Mouse (Mus musculus) E14TG2a.4 (cell line): ENCODE measurements at regions not wholly inside any gene's neighbourhood (a gene's known extent, or its start where the extent isn't known, plus 50 kb on each side); places are given as distances from the start of the nearest gene placed in this dataset.

ENCODE experiments used
- H3K27me3 ChIP-seq: 2 replicates; pipeline ENCODE4 v1.6.1; 2014; ENCODE audit warnings: low read length, control low read depth; ENCODE audit not compliant: insufficient read depth
- H3K36me3 ChIP-seq: 2 replicates; pipeline ENCODE4 v1.6.1; 2014; ENCODE audit warnings: low read length, control low read depth; ENCODE audit not compliant: insufficient read depth
- H3K4me1 ChIP-seq: replicated peaks from 2 replicates; pipeline ENCODE4 v1.6.1; 2014; ENCODE audit warnings: low read depth, low read length, control low read depth
- H3K4me3 ChIP-seq: replicated peaks from 2 replicates; pipeline ENCODE4 v1.5.1; 2014; ENCODE audit warnings: mild to moderate bottlenecking, low read length
- H3K9me3 ChIP-seq: 2 replicates; pipeline ENCODE4 v1.6.1; 2014; ENCODE audit warnings: low read length, control low read depth
- CTCF ChIP-seq: conservative IDR thresholded peaks from 2 replicates; pipeline ENCODE4 v1.5.1; 2014; ENCODE audit warnings: low read length
- NANOG ChIP-seq: IDR thresholded peaks from 2 replicates; pipeline ENCODE4 v1.6.1; 2014; ENCODE audit warnings: borderline replicate concordance, low read length, mixed read lengths
- POU5F1 ChIP-seq: IDR thresholded peaks from 2 replicates; pipeline ENCODE4 v1.6.1; 2014; ENCODE audit warnings: low read length, borderline replicate concordance

GRCm38 (mm10) chr3:38793221-38793620 is 93.5 kb upstream of the Fat4 start:
- TF ChIP-seq NANOG: no peak
- TF ChIP-seq POU5F1: no peak
- TF ChIP-seq CTCF: no peak
- Histone ChIP-seq H3K4me3 (no peak overlapping the region), H3K9me3 (peaks cover 5% of the 10 kb centered on the region; the same call in 1 of the 2 replicates), H3K36me3 (no peaks in the 10 kb centered on the region), H3K4me1 (no peaks in the 10 kb centered on the region), H3K27me3 (no peaks in the 10 kb centered on the region)

GRCm38 (mm10) chr3:38788751-38789150 is 98.0 kb upstream of the Fat4 start:
- H3K36me3 ChIP-seq: no peaks in the 10 kb centered on the region
- no peak for TF ChIP-seq NANOG
- no peak for TF ChIP-seq POU5F1
- TF ChIP-seq CTCF: no peak
- H3K9me3 ChIP-seq: peaks cover 6% of the 10 kb centered on the region; the same call in 1 of the 2 replicates
- no peaks in the 10 kb centered on the region for H3K27me3 ChIP-seq
- H3K4me3 ChIP-seq: no peak overlapping the region
- H3K4me1 ChIP-seq: no peaks in the 10 kb centered on the region

- H3K4me3 ChIP-seq: no peak overlapping the region
- H3K27me3 ChIP-seq: no peaks in the 10 kb centered on the region
- H3K36me3 ChIP-seq: no peaks in the 10 kb centered on the region
- H3K4me1 ChIP-seq: no peaks in the 10 kb centered on the region
- H3K9me3 ChIP-seq: peaks cover 4% of the 10 kb centered on the region; the same call in 1 of the 2 replicates
- TF ChIP-seq POU5F1 (no peak), NANOG (no peak), CTCF (no peak)
These were observed 103.0 kb upstream of the Fat4 start for GRCm38 (mm10) chr3:38783711-38784110.

- no peaks in the 10 kb centered on the region for H3K9me3 ChIP-seq
- TF ChIP-seq CTCF: no peak
- H3K27me3 ChIP-seq: no peaks in the 10 kb centered on the region
- no peaks in the 10 kb centered on the region for H3K36me3 ChIP-seq
- H3K4me1 ChIP-seq: no peaks in the 10 kb centered on the region
- H3K4me3 ChIP-seq: no peak overlapping the region
These were observed 103.7 kb upstream of the Fat4 start for GRCm38 (mm10) chr3:38783051-38783450.

- Histone ChIP-seq H3K27me3 (no peaks in the 10 kb centered on the region), H3K9me3 (no peaks in the 10 kb centered on the region), H3K36me3 (no peaks in the 10 kb centered on the region), H3K4me1 (0 out of 2 replicates have a peak, but pooled peaks cover 2% of the 10 kb centered on the region), H3K4me3 (no peak overlapping the region)
- TF ChIP-seq CTCF (no peak), NANOG (no peak), POU5F1 (no peak)
These were observed 109.9 kb upstream of the Fat4 start for GRCm38 (mm10) chr3:38776743-38777366.

- Histone ChIP-seq H3K36me3 (no peaks in the 10 kb centered on the region), H3K4me3 (no peak overlapping the region), H3K4me1 (no peaks in the 10 kb centered on the region), H3K9me3 (no peaks in the 10 kb centered on the region), H3K27me3 (no peaks in the 10 kb centered on the region)
- TF ChIP-seq NANOG (no peak), POU5F1 (no peak), CTCF (no peak)
These were observed 132.1 kb upstream of the Fat4 start for GRCm38 (mm10) chr3:38754632-38755123.

- no peaks in the 10 kb centered on the region for H3K36me3 ChIP-seq
- H3K4me1 ChIP-seq: no peaks in the 10 kb centered on the region
- TF ChIP-seq NANOG: no peak
- no peak for TF ChIP-seq POU5F1
- TF ChIP-seq CTCF: no peak
- no peaks in the 10 kb centered on the region for H3K27me3 ChIP-seq
- H3K9me3 ChIP-seq: no peaks in the 10 kb centered on the region
- no peak overlapping the region for H3K4me3 ChIP-seq
These were observed 133.1 kb upstream of the Fat4 start for GRCm38 (mm10) chr3:38753446-38754205.

- Histone ChIP-seq H3K4me3 (no peak overlapping the region), H3K27me3 (no peaks in the 10 kb centered on the region), H3K9me3 (no peaks in the 10 kb centered on the region), H3K4me1 (no peaks in the 10 kb centered on the region), H3K36me3 (no peaks in the 10 kb centered on the region)
- no peak for TF ChIP-seq CTCF
- TF ChIP-seq NANOG: no peak
- no peak for TF ChIP-seq POU5F1
These were observed 144.6 kb upstream of the Fat4 start for GRCm38 (mm10) chr3:38742155-38742554.

GRCm38 (mm10) chr3:38722606-38723005 is 164.1 kb upstream of the Fat4 start:
- TF ChIP-seq CTCF (no peak), NANOG (no peak), POU5F1 (no peak)
- no peaks in the 10 kb centered on the region for H3K27me3 ChIP-seq
- H3K4me1 ChIP-seq: no peaks in the 10 kb centered on the region
- H3K9me3 ChIP-seq: no peaks in the 10 kb centered on the region
- H3K4me3 ChIP-seq: no peak overlapping the region
- no peaks in the 10 kb centered on the region for H3K36me3 ChIP-seq
